Mouse (Mus musculus): ENCODE results near the gene Gm20518. TPM values are rescaled to one million over a fixed set of nuclear protein-coding genes. Genes with fewer than 3 reads are reported as not detected.

Gene Gm20518
- total and polyA plus RNA-seq, 3 experiments: 0.09 to 1.0 (median 0.75) TPM

DNA sequence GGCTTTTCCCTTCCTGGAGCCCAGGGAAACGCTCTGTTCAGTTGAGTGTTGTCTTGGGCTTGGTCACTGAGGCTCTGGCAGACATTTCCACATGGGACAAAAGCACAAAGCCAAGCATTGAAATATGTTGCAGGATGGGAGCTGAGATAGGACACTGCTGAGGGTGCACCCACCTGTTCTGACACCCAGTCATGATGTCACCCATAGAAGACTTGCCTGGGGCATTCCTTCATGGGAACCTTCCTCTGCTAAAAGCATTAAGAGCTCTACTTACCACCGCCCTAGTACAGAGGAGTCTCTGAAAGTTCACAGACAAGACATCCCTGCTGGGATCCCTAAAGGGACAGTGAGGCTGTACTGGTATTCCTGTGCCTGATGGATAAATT, 1.1 kb downstream of the Gm20518 start:
- TF ChIP-seq CTCF (IDR thresholded peaks at IDR 0.05; ENCODE audit: low read depth, low read length) (no peak), TAL1 (conservative IDR thresholded peaks at IDR 0.05; ENCODE audit: low read depth, low read length) (no peak), POLR2AphosphoS5 (IDR thresholded peaks at IDR 0.05; ENCODE audit: insufficient replicate concordance, low read depth, low read length) (no peak), GATA1 (IDR thresholded peaks at IDR 0.05; ENCODE audit: borderline replicate concordance, low read length) (no peak), GATA2 (IDR thresholded peaks at IDR 0.05; ENCODE audit: borderline replicate concordance, low read depth, low read length) (no peak)
- Histone ChIP-seq H3K4me3 (ENCODE audit: low read depth, low read length) (peak overlapping the region; percentile 99), H3K36me3 (replicated peaks) (peaks cover 24% of the 10 kb centered on the region), H3K27me3 (ENCODE audit: insufficient read depth, low read length) (peaks cover 10% of the 10 kb centered on the region), H3K4me1 (ENCODE audit: insufficient read depth, low read depth, low read length) (peaks cover 35% of the 10 kb centered on the region), H3K9me3 (replicated peaks) (no peaks in the 10 kb centered on the region)
- ATAC-seq (ENCODE audit: extremely low read depth, insufficient number of reproducible peaks, low FRiP score, poor library complexity, severe bottlenecking) (no peak), DNase-seq (ENCODE audit: low spot score) (no peak)

DNA sequence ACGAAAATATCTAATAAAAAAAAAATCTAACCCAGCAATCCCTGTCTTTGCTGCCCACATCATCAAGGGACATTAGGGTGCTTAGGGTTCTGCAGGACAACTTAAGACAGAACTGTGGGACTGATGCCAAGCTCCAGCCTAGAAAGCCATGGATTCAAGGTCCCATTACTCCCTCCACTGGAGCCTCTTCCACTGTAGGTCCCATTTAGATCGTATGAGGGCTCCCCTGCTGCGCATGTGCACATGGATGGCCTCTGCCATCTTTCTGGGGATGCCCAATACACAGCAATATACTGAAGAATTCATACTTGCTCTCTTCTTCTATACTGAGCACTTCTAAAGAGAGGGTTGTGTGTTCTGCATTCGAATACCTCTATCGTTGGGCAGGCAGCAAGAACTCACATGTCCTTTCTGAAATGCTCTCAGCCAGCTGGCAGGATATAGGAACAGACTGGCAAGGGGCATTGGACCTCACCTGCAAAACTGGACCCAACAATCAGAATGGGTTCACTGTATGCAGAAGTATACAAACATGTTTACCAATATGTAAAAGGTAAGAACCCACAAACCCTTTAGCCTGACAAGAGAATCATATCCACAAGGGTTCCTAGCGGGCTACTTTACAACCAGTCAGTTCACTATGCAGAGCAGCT, 1.7 kb downstream of the Gm20518 start:
- TF ChIP-seq POLR2AphosphoS5 (IDR thresholded peaks at IDR 0.05; ENCODE audit: insufficient replicate concordance, low read depth, low read length) (no peak), GATA2 (IDR thresholded peaks at IDR 0.05; ENCODE audit: borderline replicate concordance, low read depth, low read length) (no peak), GATA1 (IDR thresholded peaks at IDR 0.05; ENCODE audit: borderline replicate concordance, low read length) (no peak), CTCF (IDR thresholded peaks at IDR 0.05; ENCODE audit: low read depth, low read length) (no peak), TAL1 (conservative IDR thresholded peaks at IDR 0.05; ENCODE audit: low read depth, low read length) (no peak)
- H3K4me3 ChIP-seq (ENCODE audit: low read depth, low read length): peak overlapping the region; percentile 99; the same call in 1 of the 2 replicates
- H3K36me3 ChIP-seq (replicated peaks): peaks cover 29% of the 10 kb centered on the region
- H3K9me3 ChIP-seq (replicated peaks): no peaks in the 10 kb centered on the region
- DNase-seq (ENCODE audit: low spot score): no peak
- ATAC-seq (ENCODE audit: extremely low read depth, insufficient number of reproducible peaks, low FRiP score, poor library complexity, severe bottlenecking): no peak
- H3K27me3 ChIP-seq (ENCODE audit: insufficient read depth, low read length): peaks cover 5% of the 10 kb centered on the region
- H3K4me1 ChIP-seq (ENCODE audit: insufficient read depth, low read depth, low read length): peaks cover 35% of the 10 kb centered on the region

DNA sequence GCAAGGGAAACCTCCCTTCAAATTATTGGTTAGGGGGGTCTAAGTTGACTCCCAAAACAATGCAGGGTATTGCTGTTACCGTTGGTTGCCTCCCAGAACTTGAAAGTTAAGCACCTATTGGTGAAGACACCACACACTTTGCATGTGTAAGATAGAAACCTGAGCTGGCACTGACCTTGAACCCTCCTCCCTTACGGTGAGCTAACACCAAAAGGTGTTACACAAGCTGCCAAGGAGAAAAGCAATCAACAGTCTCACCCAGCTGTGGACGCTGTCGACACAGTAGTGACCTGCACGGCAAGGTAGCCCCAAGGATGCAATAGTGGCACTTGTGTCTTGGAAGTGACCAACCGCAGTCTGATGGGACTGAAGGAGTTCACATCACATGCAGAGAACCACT, 7.4 kb downstream of the Gm20518 start:
- H3K36me3 ChIP-seq (replicated peaks): peaks cover 72% of the 10 kb centered on the region
- TF ChIP-seq GATA1 (IDR thresholded peaks at IDR 0.05; ENCODE audit: borderline replicate concordance, low read length) (no peak), CTCF (IDR thresholded peaks at IDR 0.05; ENCODE audit: low read depth, low read length) (no peak), GATA2 (IDR thresholded peaks at IDR 0.05; ENCODE audit: borderline replicate concordance, low read depth, low read length) (no peak), TAL1 (conservative IDR thresholded peaks at IDR 0.05; ENCODE audit: low read depth, low read length) (no peak), POLR2AphosphoS5 (IDR thresholded peaks at IDR 0.05; ENCODE audit: insufficient replicate concordance, low read depth, low read length) (no peak)
- H3K9me3 ChIP-seq (replicated peaks): no peaks in the 10 kb centered on the region; the same call in 1 of the 2 replicates
- no peaks in the 10 kb centered on the region for H3K27me3 ChIP-seq (ENCODE audit: insufficient read depth, low read length)
- no peak overlapping the region for H3K4me3 ChIP-seq (ENCODE audit: low read depth, low read length)
- no peak for DNase-seq (ENCODE audit: low spot score)
- no peak for ATAC-seq (ENCODE audit: extremely low read depth, insufficient number of reproducible peaks, low FRiP score, poor library complexity, severe bottlenecking)
- H3K4me1 ChIP-seq (ENCODE audit: insufficient read depth, low read depth, low read length): peaks cover 23% of the 10 kb centered on the region

DNA sequence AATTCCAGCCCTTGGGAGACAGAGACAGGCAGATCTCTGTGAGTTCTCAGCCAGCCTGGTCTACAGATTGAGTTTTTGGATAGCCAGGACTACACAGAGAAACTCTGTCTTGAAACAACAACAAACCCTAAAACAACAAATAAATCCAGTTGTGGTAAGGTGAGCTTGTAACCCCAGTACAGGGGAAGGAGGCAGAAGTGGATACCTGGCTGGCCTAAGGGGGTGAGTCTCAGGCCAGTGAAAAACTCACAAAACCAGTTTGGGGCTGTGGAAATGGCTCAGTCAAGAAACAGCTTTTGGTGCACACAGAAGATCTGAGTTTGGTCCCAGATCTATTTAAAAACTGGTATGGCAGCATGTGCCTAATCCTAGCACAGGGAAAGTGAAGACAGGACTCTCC, 9.3 kb downstream of the Gm20518 start:
- TF ChIP-seq GATA2 (IDR thresholded peaks at IDR 0.05; ENCODE audit: borderline replicate concordance, low read depth, low read length): no peak
- no peak for TF ChIP-seq GATA1 (IDR thresholded peaks at IDR 0.05; ENCODE audit: borderline replicate concordance, low read length)
- TF ChIP-seq TAL1 (conservative IDR thresholded peaks at IDR 0.05; ENCODE audit: low read depth, low read length): no peak
- TF ChIP-seq POLR2AphosphoS5 (IDR thresholded peaks at IDR 0.05; ENCODE audit: insufficient replicate concordance, low read depth, low read length): no peak
- TF ChIP-seq CTCF (IDR thresholded peaks at IDR 0.05; ENCODE audit: low read depth, low read length): no peak
- no peak for DNase-seq (ENCODE audit: low spot score)
- H3K36me3 ChIP-seq (replicated peaks): peaks cover 90% of the 10 kb centered on the region

DNA sequence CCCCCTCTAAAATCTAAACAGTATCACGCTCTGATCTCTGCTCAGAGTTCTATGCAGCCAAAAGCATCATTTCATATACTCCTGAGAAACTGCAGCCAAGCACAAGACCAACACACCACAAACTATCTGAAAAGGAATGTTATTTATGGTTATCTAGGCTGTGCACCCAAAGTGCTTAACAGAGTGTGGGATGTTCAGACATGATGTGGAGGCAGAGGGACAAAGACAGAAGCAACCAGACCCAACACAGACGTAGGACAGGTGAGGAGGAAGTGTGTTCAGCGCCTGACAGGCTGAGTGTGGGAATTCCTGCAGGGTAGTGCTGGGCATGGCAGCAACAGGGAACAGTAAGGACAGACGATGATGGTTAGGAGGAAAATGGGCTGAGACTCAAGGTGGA, 11.9 kb downstream of the Gm20518 start:
- Histone ChIP-seq H3K4me1 (ENCODE audit: insufficient read depth, low read depth, low read length) (peaks cover 20% of the 10 kb centered on the region), H3K27me3 (ENCODE audit: insufficient read depth, low read length) (no peaks in the 10 kb centered on the region), H3K4me3 (ENCODE audit: low read depth, low read length) (no peak overlapping the region), H3K36me3 (replicated peaks) (peaks cover 79% of the 10 kb centered on the region), H3K9me3 (replicated peaks) (peaks cover 6% of the 10 kb centered on the region)
- ATAC-seq (ENCODE audit: extremely low read depth, insufficient number of reproducible peaks, low FRiP score, poor library complexity, severe bottlenecking) (no peak), DNase-seq (ENCODE audit: low spot score) (no peak)
- TF ChIP-seq GATA2 (IDR thresholded peaks at IDR 0.05; ENCODE audit: borderline replicate concordance, low read depth, low read length): no peak
- no peak for TF ChIP-seq POLR2AphosphoS5 (IDR thresholded peaks at IDR 0.05; ENCODE audit: insufficient replicate concordance, low read depth, low read length)
- TF ChIP-seq CTCF (IDR thresholded peaks at IDR 0.05; ENCODE audit: low read depth, low read length): no peak
- TF ChIP-seq GATA1 (IDR thresholded peaks at IDR 0.05; ENCODE audit: borderline replicate concordance, low read length): no peak
- TF ChIP-seq TAL1 (conservative IDR thresholded peaks at IDR 0.05; ENCODE audit: low read depth, low read length): no peak

More for the DNA sequence above, 9.3 kb downstream of the Gm20518 start:
- no peak overlapping the region for H3K4me3 ChIP-seq (ENCODE audit: low read depth, low read length)
- no peaks in the 10 kb centered on the region for H3K27me3 ChIP-seq (ENCODE audit: insufficient read depth, low read length)
- no peak for ATAC-seq (ENCODE audit: extremely low read depth, insufficient number of reproducible peaks, low FRiP score, poor library complexity, severe bottlenecking)
- peaks cover 6% of the 10 kb centered on the region for H3K9me3 ChIP-seq (replicated peaks)
- H3K4me1 ChIP-seq (ENCODE audit: insufficient read depth, low read depth, low read length): peaks cover 23% of the 10 kb centered on the region

DNA sequence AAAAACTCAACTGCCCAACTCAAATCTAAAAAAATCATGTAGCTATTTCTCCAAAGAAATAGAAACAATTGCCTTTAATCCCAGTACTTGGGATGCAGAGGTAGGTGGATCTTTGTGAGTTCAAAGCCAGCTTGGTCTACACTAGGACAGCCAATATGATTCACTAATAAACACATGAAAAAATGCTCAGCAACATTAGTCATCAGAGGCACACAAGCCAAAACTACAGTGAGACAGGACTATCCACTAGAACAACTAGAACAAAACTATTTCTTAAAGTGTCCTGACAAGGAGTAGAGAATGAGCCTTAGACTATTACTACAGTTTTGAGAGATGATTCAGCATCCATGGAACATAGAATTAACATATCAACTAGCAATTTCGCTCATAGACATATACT, 15.4 kb downstream of the Gm20518 start:
- H3K4me1 ChIP-seq (ENCODE audit: insufficient read depth, low read depth, low read length): peaks cover 43% of the 10 kb centered on the region
- peaks cover 72% of the 10 kb centered on the region for H3K36me3 ChIP-seq (replicated peaks)
- DNase-seq (ENCODE audit: low spot score) (no peak), ATAC-seq (ENCODE audit: extremely low read depth, insufficient number of reproducible peaks, low FRiP score, poor library complexity, severe bottlenecking) (no peak)
- no peak overlapping the region for H3K4me3 ChIP-seq (ENCODE audit: low read depth, low read length)
- H3K9me3 ChIP-seq (replicated peaks): peaks cover 6% of the 10 kb centered on the region
- TF ChIP-seq GATA2 (IDR thresholded peaks at IDR 0.05; ENCODE audit: borderline replicate concordance, low read depth, low read length) (no peak), GATA1 (IDR thresholded peaks at IDR 0.05; ENCODE audit: borderline replicate concordance, low read length) (no peak), TAL1 (conservative IDR thresholded peaks at IDR 0.05; ENCODE audit: low read depth, low read length) (no peak), CTCF (IDR thresholded peaks at IDR 0.05; ENCODE audit: low read depth, low read length) (no peak), POLR2AphosphoS5 (IDR thresholded peaks at IDR 0.05; ENCODE audit: insufficient replicate concordance, low read depth, low read length) (no peak)
- H3K27me3 ChIP-seq (ENCODE audit: insufficient read depth, low read length): no peaks in the 10 kb centered on the region
